Mouse (Mus musculus): ENCODE measurements around the gene Cacna1a. TPM values are rescaled to one million over a fixed set of nuclear protein-coding genes. Genes with fewer than 3 reads are reported as not detected.

The Cacna1a gene
- total RNA-seq, 1 experiment: 27.4 TPM

GRCm38 (mm10) chr8:84442043-84442442 is 53.8 kb downstream of the Cacna1a start:
- DNase-seq (ENCODE audit: low read depth, low spot score): no peak

DNA sequence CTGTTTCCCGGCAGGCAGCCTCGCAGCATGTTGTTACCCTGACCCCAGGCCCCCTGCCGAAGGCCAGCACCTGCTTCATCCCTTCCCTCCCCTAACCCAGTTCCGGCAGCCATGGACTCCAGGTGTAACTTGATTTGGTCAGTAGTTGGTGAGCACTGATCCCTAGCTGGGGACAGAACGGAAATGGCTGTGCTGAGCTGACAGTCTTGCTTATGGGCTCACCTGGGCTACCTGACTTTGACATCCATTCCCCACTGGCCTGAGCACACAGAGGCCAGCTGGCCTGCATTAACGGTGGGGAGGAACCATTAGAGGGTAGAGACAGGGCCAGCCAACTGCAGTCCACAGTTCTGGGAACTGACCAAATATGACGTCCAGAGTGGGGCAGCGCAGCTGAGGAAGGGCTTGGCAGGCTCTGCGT is 58.3 kb downstream of the Cacna1a start:
- Histone ChIP-seq H3K27ac (ENCODE audit: insufficient read depth, low read depth, low read length, poor library complexity, severe bottlenecking) (no peak overlapping the region), H3K36me3 (ENCODE audit: control insufficient read depth, insufficient read depth, low read length, poor library complexity, severe bottlenecking) (peaks cover 3% of the 10 kb centered on the region; the same call in 1 of the 2 replicates), H3K9me3 (ENCODE audit: control insufficient read depth, insufficient read depth, low read depth, low read length) (no peaks in the 10 kb centered on the region), H3K4me1 (ENCODE audit: control insufficient read depth in 2 of 2, insufficient read depth in 2 of 2, low read length in 2 of 2, poor library complexity in 1 of 2) (no peaks in the 10 kb centered on the region), H3K4me3 (ENCODE audit: insufficient read depth in 1 of 2, low read depth in 1 of 2, low read length in 2 of 2, poor library complexity in 1 of 2, severe bottlenecking in 1 of 2) (no peak overlapping the region), H3K9ac (ENCODE audit: insufficient read depth, low read depth, low read length, poor library complexity, severe bottlenecking) (no peak overlapping the region)
- DNase-seq (ENCODE audit: low read depth, low spot score): no peak
- no peak for TF ChIP-seq MAFK (IDR thresholded peaks at IDR 0.05; ENCODE audit: insufficient read depth, low read depth, low read length)
- TF ChIP-seq ZC3H11A (IDR thresholded peaks at IDR 0.05; ENCODE audit: borderline replicate concordance, low read depth, low read length): no peak
- TF ChIP-seq CHD2 (IDR thresholded peaks at IDR 0.05; ENCODE audit: low read depth, low read length): no peak
- no peak for TF ChIP-seq HCFC1 (IDR thresholded peaks at IDR 0.05; ENCODE audit: borderline replicate concordance, insufficient read depth, low read length)
- TF ChIP-seq ZNF384 (IDR thresholded peaks at IDR 0.05; ENCODE audit: low read depth, low read length): no peak
- in situ Hi-C loops (cut with MboI; ENCODE audit: low sequenced_read_pairs in 2 of 2, unreplicated experiment in 2 of 2): no loop called here

More at GRCm38 (mm10) chr8:84442043-84442442, 53.8 kb downstream of the Cacna1a start:
- H3K9ac ChIP-seq (ENCODE audit: insufficient read depth, low read depth, low read length, poor library complexity, severe bottlenecking): no peak overlapping the region
- H3K4me3 ChIP-seq (ENCODE audit: insufficient read depth in 1 of 2, low read depth in 1 of 2, low read length in 2 of 2, poor library complexity in 1 of 2, severe bottlenecking in 1 of 2): no peak overlapping the region
- H3K4me1 ChIP-seq (ENCODE audit: control insufficient read depth in 2 of 2, insufficient read depth in 2 of 2, low read length in 2 of 2, poor library complexity in 1 of 2): peaks cover 0 to 2% of the 10 kb centered on the region in 2 experiments; a peak in 1 of 4 replicates
- in situ Hi-C loops (cut with MboI; ENCODE audit: low sequenced_read_pairs in 2 of 2, unreplicated experiment in 2 of 2): no loop called here
- no peaks in the 10 kb centered on the region for H3K9me3 ChIP-seq (ENCODE audit: control insufficient read depth, insufficient read depth, low read depth, low read length)
- H3K27ac ChIP-seq (ENCODE audit: insufficient read depth, low read depth, low read length, poor library complexity, severe bottlenecking): no peak overlapping the region
- TF ChIP-seq ZNF384 (IDR thresholded peaks at IDR 0.05; ENCODE audit: low read depth, low read length) (no peak), HCFC1 (IDR thresholded peaks at IDR 0.05; ENCODE audit: borderline replicate concordance, insufficient read depth, low read length) (no peak)
- H3K36me3 ChIP-seq (ENCODE audit: control insufficient read depth, insufficient read depth, low read length, poor library complexity, severe bottlenecking): peaks cover 3% of the 10 kb centered on the region; the same call in 1 of the 2 replicates

- peak; percentile 45 for DNase-seq (ENCODE audit: low read depth, low spot score)
- in situ Hi-C loops (cut with MboI; ENCODE audit: low sequenced_read_pairs in 2 of 2, unreplicated experiment in 2 of 2): no loop called here
- H3K9ac ChIP-seq (ENCODE audit: insufficient read depth, low read depth, low read length, poor library complexity, severe bottlenecking): no peak overlapping the region
- no peak overlapping the region for H3K27ac ChIP-seq (ENCODE audit: insufficient read depth, low read depth, low read length, poor library complexity, severe bottlenecking)
- 0 out of 2 replicates have a peak, but pooled peaks cover 2% of the 10 kb centered on the region for H3K36me3 ChIP-seq (ENCODE audit: control insufficient read depth, insufficient read depth, low read length, poor library complexity, severe bottlenecking)
- H3K4me3 ChIP-seq (ENCODE audit: insufficient read depth in 1 of 2, low read depth in 1 of 2, low read length in 2 of 2, poor library complexity in 1 of 2, severe bottlenecking in 1 of 2): no peak overlapping the region
- TF ChIP-seq CHD2 (IDR thresholded peaks at IDR 0.05; ENCODE audit: low read depth, low read length): no peak
- no peak for TF ChIP-seq MAFK (IDR thresholded peaks at IDR 0.05; ENCODE audit: insufficient read depth, low read depth, low read length)
- no peak for TF ChIP-seq HCFC1 (IDR thresholded peaks at IDR 0.05; ENCODE audit: borderline replicate concordance, insufficient read depth, low read length)
- TF ChIP-seq ZC3H11A (IDR thresholded peaks at IDR 0.05; ENCODE audit: borderline replicate concordance, low read depth, low read length): no peak
- no peak for TF ChIP-seq ZNF384 (IDR thresholded peaks at IDR 0.05; ENCODE audit: low read depth, low read length)
- peaks cover 0 to 6% of the 10 kb centered on the region in 2 experiments; a peak in 2 of 4 replicates for H3K4me1 ChIP-seq (ENCODE audit: control insufficient read depth in 2 of 2, insufficient read depth in 2 of 2, low read length in 2 of 2, poor library complexity in 1 of 2)
- no peaks in the 10 kb centered on the region for H3K9me3 ChIP-seq (ENCODE audit: control insufficient read depth, insufficient read depth, low read depth, low read length)
Measured at GRCm38 (mm10) chr8:84454532-84454931, 66.3 kb downstream of the Cacna1a start.

GRCm38 (mm10) chr8:84458853-84459252 is 70.6 kb downstream of the Cacna1a start:
- Histone ChIP-seq H3K9me3 (ENCODE audit: control insufficient read depth, insufficient read depth, low read depth, low read length) (no peaks in the 10 kb centered on the region), H3K4me3 (ENCODE audit: insufficient read depth in 1 of 2, low read depth in 1 of 2, low read length in 2 of 2, poor library complexity in 1 of 2, severe bottlenecking in 1 of 2) (no peak overlapping the region), H3K4me1 (ENCODE audit: control insufficient read depth in 2 of 2, insufficient read depth in 2 of 2, low read length in 2 of 2, poor library complexity in 1 of 2) (peaks cover 0 to 6% of the 10 kb centered on the region in 2 experiments; a peak in 2 of 4 replicates), H3K27ac (ENCODE audit: insufficient read depth, low read depth, low read length, poor library complexity, severe bottlenecking) (no peak overlapping the region), H3K9ac (ENCODE audit: insufficient read depth, low read depth, low read length, poor library complexity, severe bottlenecking) (no peak overlapping the region), H3K36me3 (ENCODE audit: control insufficient read depth, insufficient read depth, low read length, poor library complexity, severe bottlenecking) (peaks cover 18% of the 10 kb centered on the region; the same call in 1 of the 2 replicates)
- DNase-seq (ENCODE audit: low read depth, low spot score): no peak
- no peak for TF ChIP-seq ZC3H11A (IDR thresholded peaks at IDR 0.05; ENCODE audit: borderline replicate concordance, low read depth, low read length)
- TF ChIP-seq MAFK (IDR thresholded peaks at IDR 0.05; ENCODE audit: insufficient read depth, low read depth, low read length): no peak
- TF ChIP-seq HCFC1 (IDR thresholded peaks at IDR 0.05; ENCODE audit: borderline replicate concordance, insufficient read depth, low read length): no peak
- TF ChIP-seq CHD2 (IDR thresholded peaks at IDR 0.05; ENCODE audit: low read depth, low read length): no peak
- TF ChIP-seq ZNF384 (IDR thresholded peaks at IDR 0.05; ENCODE audit: low read depth, low read length): no peak
- in situ Hi-C loops (cut with MboI; ENCODE audit: low sequenced_read_pairs in 2 of 2, unreplicated experiment in 2 of 2): no loop called here

DNA sequence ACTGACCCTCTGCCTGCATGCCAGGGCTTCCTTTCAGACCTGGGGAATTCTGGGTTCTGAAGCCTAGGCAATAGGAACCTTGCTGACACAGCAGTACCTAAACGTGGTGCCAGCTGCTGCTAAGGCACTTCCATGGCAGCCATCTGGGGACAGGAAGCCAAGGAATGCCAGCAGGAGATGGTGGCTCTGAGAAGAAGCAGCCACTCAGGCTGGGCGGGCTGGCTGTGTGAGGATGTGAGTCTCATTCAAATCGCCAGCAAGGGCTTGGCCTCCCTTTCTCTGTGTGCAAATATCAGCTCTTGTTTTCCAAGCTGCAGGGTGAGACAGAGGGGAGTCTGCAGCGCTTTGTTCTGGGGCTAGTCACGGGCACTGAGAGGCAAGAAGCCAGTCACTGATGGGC is 71.0 kb downstream of the Cacna1a start:
- Histone ChIP-seq H3K9ac (ENCODE audit: insufficient read depth, low read depth, low read length, poor library complexity, severe bottlenecking) (no peak overlapping the region), H3K27ac (ENCODE audit: insufficient read depth, low read depth, low read length, poor library complexity, severe bottlenecking) (peak overlapping the region; percentile 5; the same call in 1 of the 2 replicates), H3K4me1 (ENCODE audit: control insufficient read depth in 2 of 2, insufficient read depth in 2 of 2, low read length in 2 of 2, poor library complexity in 1 of 2) (peaks cover 0 to 6% of the 10 kb centered on the region in 2 experiments; a peak in 2 of 4 replicates), H3K4me3 (ENCODE audit: insufficient read depth in 1 of 2, low read depth in 1 of 2, low read length in 2 of 2, poor library complexity in 1 of 2, severe bottlenecking in 1 of 2) (no peak overlapping the region), H3K9me3 (ENCODE audit: control insufficient read depth, insufficient read depth, low read depth, low read length) (no peaks in the 10 kb centered on the region), H3K36me3 (ENCODE audit: control insufficient read depth, insufficient read depth, low read length, poor library complexity, severe bottlenecking) (peaks cover 18% of the 10 kb centered on the region; the same call in 1 of the 2 replicates)
- no peak for DNase-seq (ENCODE audit: low read depth, low spot score)
- in situ Hi-C loops (cut with MboI; ENCODE audit: low sequenced_read_pairs in 2 of 2, unreplicated experiment in 2 of 2): no loop called here
- TF ChIP-seq MAFK (IDR thresholded peaks at IDR 0.05; ENCODE audit: insufficient read depth, low read depth, low read length) (0 out of 2 replicates have a peak, but pooled peaks have one; percentile 16), CHD2 (IDR thresholded peaks at IDR 0.05; ENCODE audit: low read depth, low read length) (no peak)

Data from ES-E14 (cell line).